Mouse (Mus musculus) thymus, postnatal 14 days (tissue): ENCODE measurements around the gene Gstm1.

Source experiments
- DNase-seq: peaks from one replicate; pipeline ENCODE4 v3.0.0; 2021

Gstm1 gene

GRCm38 (mm10) chr3:107964656-107965308, 53.0 kb downstream of the Gstm1 start:
- no peak for DNase-seq

GRCm38 (mm10) chr3:107964026-107964425, 53.7 kb downstream of the Gstm1 start:
- DNase-seq = no peak
